Mouse (Mus musculus) activated CD4-positive, CD25-positive, alpha-beta regulatory T cell, adult 4 months (primary cell): Measurements from ENCODE around the gene Mtpn. TPM values are rescaled to one million over a fixed set of nuclear protein-coding genes. Genes with fewer than 3 reads are reported as not detected.

ENCODE experiments used
- ATAC-seq: one replicate; pipeline ENCODE4 v1.8.0; 2017
- polyA plus RNA-seq, 2 experiments: library from polyadenylated mRNA; unstranded; fragments of 100-300 nt; shearing (Covaris generic); gene quantifications; one replicate each; pipeline ENCODE4 v1.2.1; 2017

Mtpn gene
- 10 to 100 TPM; 82.0 to 98.9 TPM for polyA plus RNA-seq

DNA sequence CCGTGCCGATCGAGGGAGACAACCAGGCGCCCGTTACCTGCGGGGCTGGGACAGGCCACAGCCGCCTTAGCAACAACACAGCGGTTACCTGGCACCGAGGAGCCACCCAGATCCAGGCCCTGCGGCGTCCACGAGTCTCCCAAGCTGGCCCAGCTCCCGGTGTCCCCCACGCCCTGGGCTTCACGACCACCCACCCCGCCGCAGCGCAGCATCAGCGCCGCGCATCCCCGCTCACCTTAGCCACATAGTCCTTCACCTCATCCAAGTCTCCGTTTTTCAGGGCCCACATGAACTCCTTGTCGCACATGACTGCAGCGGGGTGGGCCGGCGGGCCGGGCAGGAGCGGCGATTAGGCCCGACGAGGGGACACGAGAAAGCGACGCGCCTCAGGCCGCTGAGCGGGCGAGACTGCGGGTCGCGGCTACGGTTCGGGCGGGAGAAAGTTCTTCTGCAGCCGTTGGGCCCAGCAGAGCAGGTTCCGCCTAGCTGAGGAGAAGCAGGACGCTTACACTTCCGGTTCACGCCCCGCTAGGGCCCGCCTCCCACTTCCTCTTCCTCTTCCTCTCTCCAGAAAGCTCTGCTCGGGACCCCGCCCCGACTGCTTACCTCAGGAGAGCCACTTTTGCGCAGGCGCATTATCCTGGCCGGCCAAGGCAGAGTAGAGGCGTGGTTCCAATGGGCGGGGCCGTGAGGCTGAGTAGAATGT lies at the start of gene Mtpn:
Mtpn (minus strand) TSS at position 585 of the 706 bp plus-strand sequence.
- peak; percentile 99 for ATAC-seq

DNA sequence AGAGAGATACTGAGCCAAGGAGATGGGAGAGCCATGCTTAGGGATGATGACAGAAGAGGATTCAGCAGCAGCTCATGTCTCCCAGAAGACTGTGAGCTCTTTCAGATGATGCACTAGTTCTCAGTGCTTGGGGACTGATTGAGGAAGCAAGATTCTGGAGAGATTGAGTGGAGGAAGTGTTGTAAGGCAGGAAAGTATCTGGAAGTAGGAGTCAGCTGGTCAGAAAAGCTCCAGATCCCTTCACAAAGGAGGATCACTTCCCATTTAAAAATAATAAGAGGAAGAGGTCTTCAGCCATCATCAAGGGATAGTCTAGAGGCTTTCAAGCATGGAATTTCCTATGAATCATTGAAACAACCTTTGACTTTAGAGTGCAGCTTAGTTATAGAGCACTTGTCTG lies 29.0 kb upstream of the Mtpn start:
- ATAC-seq = no peak

DNA sequence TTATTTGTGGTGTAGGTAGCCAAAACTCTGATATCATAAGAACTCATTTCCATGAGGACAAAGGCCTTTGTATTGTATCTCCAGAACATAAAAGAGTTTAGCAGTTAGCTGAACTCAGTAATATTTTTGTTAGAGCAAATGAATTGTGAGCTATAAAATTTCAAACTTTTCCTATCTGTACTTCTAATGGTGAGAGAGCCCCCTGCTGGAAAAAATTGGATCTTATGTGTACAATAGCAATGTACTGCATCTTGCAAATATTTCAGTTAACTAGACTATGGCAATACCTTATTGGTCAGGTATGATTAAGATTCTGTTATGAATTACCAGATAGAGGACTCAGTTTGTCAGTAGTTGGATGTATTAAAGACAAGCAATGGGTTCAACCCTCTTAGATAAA lies 28.1 kb upstream of the Mtpn start:
- no peak for ATAC-seq

DNA sequence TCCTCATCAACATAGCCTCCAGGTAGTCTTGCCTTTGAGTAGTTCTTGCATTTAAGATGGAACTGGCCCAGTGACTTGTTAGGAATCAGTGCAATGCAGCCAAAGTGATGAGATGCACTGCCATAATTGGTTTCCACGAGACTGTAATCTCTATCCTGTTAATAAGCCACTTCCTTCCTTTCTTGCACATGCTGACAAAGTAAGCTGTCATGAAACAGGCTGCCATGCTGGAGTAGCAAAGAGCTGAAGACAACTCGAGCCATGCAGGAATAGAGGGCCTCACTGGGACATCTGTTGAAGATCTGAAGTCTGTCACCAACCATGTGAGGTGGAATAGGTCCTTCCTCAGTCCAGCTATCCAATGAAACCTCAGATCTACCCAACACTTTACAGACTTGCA lies 20.3 kb upstream of the Mtpn start:
- no peak for ATAC-seq

DNA sequence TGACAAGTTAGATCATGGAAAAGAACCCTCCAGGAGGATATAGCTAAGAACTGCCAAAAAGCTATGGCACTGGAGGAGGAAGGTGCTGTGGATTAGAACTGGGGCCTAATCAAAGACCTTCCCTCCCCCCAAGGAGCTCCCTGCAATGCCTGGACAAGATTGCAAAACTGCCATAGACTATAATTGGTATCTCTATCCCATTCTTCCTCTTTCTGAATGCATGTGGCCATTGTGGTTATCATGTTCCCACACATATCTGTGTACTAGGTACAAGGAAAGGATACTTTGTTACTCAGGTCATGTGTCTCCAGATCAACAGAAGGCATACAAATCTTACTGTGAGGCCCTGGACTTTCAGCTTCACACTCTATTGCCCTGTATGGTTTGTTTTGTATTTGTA lies 4.7 kb upstream of the Mtpn start:
- no peak for ATAC-seq

DNA sequence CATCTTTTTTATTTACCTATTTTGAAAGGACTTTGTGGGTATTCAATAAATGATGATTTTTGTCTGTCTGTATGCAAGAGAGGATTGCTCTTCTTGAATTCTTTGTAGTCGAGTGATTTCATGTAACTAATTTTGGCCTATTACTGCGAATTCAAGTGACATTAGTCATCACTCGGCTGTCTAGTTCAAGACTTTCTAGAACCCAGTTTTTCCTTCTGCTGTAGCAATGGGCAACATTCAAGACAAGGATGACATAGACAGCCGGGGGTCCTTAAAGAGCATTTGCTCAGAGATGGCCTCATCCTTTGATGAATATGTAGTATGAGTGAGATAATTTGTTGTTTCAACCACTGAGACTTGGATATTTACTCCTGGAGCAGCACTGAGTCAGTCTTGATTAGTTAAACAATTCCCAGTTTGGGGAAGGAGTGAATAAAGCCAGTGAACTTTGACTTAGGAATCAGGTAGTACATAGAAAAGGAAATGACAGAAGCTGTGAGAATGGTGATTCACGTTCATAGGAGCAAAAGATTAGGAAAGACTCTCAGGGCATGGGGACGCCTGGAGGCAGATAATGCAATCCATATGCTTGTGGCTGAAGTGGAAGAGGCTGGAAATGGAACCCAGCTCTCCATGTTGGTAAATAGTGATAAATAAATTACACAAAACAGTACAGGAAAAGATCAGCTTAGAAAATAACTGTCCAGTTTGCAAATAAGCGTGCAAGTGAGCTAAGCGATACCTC lies 3.1 kb upstream of the Mtpn start:
- ATAC-seq = no peak

DNA sequence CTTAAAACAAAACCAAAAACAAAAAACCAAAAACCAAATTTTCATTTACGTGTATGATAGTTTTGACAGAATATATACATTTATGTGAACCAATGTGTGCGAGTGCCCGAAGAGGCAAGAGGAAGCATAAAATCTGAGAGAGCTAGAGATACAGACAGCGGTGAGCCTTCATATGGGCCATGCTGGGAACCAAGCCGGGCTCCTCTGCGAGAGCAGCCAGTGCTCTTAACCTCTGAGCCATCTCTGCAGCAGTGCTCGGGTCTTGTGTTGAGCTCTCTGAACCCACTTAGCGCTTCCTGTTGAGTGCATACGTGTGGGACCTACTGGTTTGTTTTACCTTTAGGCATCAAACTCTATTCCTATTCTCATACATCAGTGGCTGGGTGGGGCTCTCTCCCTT lies 689 bp upstream of the Mtpn start:
- ATAC-seq = no peak

DNA sequence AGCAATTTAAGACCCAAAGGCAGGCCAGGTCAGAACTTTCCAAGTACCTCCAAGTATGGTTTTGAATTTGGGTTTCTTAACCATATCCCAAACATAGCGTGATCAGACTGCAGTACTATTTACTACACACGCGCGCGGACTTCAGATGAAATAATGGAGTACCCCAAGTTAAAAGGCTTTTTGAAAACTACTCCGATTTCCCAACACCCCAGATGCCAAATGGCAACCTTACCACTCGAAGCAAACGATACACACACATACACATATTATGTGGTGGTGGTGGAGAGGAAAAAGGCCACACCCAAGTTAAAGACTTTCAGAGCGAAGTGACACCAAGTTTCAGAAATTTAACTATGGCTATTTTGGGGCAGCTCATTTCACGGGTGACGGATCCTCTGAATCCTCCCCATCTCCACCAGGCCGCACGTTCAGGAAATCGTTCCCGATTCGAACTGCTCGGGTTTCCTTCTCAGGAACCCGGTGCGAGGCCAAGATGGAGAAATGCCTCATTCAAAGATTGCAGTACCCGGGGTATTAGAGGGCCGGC lies 858 bp downstream of the Mtpn start:
- no peak for ATAC-seq

DNA sequence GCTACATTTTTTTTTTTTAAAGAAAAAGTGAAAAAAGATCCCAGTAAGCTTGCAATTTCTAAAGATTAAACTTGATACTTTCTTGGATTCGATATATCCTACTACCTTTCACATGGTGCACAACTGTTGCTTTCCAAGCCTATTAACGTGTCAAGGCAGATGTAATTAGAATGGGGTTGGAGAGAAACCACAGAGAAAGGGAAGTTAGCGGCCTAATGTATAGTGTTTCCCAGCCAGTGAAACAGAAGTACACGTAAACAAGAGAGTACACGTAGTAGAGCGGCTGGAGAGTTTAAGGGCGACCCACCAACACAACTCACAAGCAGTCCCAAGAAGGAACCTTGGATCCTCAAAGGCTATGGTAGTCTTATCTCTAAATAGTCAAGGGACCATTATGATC lies 3.7 kb downstream of the Mtpn start:
- no peak for ATAC-seq

DNA sequence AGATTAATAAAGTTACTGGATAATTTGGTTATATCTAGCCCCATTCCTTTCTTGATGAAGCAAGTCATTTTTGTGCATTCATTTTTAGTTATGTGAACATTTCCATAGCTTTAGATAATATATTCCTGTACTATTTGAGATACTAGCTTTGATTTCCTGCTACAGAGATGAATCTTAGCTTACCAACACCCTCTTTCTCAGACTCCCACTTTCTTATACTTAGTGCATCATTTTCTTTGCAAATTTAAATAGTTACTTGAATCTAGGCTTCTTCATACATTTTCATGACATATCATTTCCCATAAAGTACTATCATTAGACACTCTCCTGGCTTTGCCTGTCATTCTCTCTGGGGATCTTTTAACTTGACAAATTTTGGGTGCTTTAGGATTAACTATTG lies 26.3 kb downstream of the Mtpn start:
- ATAC-seq = no peak

DNA sequence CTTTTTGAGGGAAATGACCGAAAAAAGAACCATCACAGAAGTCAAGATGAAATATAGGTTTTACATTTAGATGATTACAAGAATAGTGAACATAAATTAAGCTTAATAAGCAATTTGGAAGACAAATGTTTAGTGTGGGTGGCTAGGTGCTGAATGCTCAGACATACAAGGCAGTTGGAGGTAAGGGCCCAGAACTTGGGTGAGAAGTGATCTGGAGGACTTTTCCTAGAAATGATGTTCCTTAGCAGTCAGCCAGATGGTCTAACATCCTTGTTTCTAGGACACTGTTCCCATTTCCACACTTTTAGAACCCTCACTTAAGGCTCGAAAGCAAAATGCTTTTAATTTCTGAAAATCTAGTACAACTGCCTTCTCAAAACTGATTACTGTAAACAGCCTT lies 34.9 kb downstream of the Mtpn start:
- no peak for ATAC-seq

DNA sequence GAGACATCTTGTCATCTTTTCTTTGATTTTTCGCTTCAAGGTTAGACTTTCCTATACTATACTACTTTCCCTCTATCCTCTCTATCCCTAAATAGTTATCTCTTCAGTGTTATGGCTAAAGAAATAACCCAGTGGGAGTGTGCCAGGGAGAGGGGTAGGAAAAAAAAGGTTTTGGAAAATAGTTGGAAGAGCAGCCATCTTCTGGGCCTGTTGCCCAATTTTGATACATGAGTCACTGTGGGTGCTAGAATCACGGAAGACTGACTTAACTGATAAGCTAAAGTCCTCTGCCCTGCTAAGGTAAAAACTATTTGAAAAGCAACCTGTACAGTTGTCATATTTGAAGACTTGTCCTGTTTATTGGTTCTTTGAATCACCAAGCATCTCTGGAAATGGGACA lies 36.8 kb downstream of the Mtpn start:
- ATAC-seq = no peak

DNA sequence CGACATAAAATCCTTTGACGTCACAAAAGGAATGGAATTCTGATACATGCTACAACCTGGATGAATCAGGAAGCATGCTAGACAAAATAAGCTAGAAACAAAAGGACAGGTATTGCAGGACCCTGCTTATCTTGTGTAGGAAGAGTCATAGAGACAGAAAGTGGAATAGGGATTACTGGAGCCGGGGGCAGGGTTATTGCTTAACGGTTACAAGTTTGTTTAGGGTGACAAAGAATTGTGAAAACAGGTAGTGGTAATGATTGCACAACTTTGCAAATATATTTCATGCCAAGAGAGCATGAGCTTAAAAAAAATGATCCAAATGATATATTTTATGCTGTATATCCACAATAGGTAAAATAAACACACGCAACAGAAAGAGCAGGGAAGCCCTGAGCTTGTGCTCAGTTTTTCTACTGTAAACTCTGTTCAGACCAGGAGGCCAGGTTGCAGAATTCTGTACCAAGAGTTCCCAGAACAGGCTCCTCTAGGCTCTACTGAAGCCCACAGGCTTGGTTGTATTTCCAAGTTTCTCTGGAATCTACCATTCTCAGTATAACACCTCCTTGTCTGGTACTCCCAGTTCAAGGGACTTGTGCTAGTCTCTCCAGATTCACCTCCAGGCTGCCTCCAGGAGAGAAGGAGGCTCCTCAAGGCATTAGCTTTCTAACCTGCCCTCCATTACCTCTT lies 39.6 kb downstream of the Mtpn start:
- no peak for ATAC-seq

DNA sequence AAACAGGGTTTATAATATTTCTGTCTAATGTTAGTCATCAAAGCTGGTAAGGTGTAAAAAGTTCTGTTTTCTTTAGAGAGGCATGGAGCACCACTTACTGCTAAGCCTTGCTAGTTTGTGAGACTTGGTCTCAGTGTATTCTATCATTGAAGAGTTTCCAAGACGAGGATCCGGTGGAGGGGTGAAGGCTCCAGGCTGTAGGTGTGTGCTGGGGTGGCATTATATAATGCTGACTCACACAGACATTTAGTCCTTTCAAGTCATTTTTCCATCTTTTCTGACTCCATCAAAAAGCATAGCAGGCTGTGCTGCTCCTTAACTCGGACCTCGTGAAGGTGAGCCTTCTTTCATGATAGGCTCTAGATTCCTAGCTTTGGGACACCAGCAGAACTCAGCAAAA lies 42.3 kb downstream of the Mtpn start:
- no peak for ATAC-seq

DNA sequence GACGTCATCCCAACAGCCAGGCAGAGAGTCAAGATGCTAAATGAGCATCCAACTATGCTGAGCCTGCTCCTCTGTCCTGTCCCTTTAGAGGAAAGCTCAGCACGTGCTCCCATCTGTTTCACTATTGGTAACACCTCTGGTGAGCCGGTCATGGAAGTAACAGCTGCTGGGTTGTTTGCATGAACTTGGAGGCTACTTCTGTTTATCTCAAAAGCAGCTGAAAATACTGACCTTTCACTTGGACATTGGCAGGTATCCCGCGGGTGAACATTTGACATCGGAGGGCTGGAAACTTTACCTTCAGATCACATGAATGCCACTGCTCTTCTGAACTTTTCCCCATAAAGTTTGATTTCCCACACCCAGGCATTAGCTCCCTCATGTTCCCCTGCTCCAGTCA lies 45.8 kb downstream of the Mtpn start:
- no peak for ATAC-seq

DNA sequence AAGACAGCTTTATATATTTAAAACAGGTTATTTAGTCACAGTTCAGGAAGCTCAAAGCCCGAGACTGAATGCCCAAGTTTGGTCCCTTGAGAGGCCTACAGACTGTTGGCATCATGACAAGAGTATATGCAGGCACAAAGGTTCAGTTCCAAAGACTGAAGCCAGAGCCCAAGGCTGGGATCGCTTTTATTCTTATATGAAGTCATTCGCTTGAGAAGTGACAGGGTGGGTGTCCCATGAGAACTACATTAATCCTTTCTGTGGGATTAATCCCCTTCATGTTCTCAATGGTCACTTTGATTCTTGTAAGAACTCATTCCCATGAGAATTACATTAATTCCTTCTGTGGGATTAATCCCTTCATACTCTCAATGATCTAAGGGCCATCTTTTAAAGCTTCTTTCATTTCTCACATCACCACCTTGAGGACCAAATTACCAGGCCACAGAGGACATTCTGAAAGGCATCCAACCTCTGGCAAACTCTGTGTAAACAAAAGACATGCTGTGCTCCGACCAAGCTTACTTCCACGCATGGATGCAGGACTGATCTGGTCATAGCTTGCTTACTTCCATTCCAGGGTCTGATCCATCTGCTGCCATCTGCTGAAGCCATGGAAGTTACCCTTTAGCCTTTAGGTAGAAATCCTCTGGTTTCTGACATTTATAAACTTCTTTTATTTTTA lies 59.9 kb downstream of the Mtpn start:
- no peak for ATAC-seq

DNA sequence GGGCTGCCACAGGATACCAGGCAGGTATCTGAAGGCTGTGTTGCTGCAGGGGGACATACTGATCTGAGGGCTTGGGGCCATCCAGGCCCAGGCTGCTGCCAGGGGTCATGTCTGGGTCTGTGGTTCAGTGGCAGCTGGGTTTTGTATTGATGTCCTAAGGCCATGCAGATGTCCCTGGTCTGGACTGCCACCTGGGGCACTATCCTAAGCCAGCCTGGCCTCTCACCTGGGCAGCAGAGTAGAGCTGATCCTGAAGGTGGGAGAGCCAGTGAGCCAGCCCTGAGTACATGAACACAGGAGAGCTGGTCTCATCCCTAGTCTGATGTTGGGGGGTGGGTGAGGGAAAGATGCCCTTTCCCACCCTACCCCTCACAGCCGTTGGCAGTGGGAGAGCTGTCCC lies 62.9 kb downstream of the Mtpn start:
- no peak for ATAC-seq

DNA sequence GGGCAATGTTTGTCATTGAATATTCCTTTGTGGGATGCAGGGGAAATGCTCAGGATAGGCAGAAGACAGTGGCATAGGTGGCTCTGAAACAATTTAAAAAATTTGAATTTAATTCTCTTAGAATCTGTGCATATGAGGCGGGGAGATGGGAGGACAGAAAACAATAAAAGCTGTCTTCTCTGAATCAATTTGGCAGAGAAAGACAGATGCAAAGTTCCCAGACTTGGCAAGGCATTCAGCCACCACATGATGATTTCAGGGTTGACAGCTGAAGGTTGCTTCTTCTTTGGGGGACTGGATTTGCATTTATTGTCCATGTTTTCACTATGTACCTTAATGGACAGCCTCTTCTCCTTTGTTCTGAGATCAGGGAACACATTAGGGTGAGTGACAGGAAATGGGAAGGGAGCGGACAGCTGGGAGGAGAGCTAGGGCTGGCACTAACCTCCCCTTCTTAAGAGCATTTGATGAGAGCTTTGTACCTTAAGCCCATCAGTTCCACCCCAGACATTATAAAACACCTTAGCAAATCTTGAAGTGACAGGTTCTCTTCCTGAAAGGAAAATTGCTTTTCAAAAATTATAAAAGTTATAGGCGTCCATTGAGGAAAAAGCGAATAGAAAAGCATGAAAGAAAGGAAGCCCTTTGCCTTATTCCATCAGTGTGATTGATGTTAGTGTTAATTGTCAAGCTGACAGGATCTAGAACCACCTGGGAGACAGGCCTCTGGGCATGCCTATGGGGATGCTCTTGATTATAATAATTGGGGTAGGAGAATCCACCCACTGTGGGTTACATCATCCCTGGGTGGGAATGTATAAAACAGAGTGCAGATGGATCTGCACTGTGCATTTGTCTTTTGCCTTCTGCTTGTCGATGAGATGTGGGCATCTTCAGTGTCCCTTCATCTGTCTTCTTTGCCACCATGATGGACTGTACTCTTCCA lies 76.0 kb downstream of the Mtpn start:
- ATAC-seq = no peak

DNA sequence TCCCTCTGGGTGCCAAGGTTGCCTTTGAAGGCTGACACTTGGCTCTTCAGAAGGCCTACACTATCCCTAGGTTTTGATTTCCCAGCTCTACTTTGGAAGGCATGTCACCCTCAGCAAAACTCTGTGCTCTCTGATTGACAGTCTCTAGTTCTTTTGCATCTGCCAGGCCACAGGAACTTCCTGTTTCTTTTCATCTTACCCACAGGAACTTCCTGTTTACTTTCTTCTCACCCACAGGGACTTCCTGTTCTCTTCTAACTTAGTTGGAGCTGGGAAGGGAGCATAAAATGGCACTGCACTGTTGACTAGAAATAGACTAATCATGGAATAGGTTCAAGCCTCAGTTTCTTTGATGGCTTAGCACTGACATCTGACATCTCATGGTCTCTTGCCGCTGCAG lies 77.2 kb downstream of the Mtpn start:
- peak; percentile 80 for ATAC-seq
